Mouse (Mus musculus): ENCODE results near the gene Pigs. TPM values are rescaled to one million over a fixed set of nuclear protein-coding genes. Genes with fewer than 3 reads are reported as not detected.

The Pigs gene
- total RNA-seq, 4 experiments from 2014 or later, result 19.1 to 25.1 (median 21.3) TPM

DNA sequence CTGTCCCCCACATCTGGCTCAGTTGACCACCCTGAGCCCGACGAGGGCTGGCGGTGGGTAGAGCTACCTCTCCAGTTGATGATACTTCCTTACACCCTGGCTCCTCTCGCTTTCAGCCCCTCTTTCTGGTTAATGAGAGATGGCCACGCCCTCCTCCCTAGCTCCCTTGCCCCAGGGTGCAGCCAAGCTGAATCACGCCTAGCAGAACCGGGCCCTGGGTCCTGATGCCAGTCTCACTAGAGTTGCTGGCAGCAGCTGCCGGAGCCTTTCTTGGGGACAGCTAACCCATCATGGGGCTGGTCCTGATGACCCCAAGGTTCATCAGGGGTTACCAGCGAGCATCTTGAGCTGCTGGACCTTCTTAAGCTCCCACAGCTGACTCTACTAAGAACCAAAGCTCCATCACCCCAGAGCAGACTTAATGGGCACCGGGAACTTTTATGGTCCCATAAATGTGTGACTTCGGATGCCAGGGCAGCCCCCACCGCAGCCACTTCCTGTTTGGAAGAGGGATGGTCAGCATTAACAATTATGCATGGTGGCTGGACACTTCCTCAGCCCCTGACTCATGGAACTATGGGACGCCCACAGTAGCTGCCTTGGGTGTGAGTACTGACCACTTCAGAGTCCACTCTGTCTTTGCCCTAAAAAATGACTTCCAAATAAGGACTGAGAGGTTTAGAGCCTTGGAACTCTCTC is 35.2 kb downstream of the Pigs start:
- no peak for DNase-seq (ENCODE audit: low spot score in 2 of 2)

DNA sequence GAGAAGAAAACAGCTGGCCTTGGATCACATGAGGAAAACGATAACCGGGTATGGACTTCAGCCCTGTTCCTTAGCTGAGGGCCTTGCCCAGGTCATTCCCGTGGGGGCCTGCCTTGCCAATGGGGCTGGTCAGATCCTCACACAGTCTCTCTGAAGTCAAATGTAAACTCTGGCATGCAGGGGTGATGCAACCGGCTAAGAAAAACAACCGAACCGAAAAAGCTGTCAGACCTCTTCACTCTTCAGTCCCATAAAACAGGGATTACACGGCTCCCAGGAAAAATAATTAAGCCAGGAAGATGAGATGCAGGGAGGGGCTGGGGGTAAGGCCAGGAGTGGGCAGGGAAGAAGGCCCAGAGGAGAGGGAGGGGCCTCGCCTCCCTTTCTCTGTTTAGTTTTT is 35.9 kb downstream of the Pigs start:
- DNase-seq (ENCODE audit: low spot score in 2 of 2), result no peak

DNA sequence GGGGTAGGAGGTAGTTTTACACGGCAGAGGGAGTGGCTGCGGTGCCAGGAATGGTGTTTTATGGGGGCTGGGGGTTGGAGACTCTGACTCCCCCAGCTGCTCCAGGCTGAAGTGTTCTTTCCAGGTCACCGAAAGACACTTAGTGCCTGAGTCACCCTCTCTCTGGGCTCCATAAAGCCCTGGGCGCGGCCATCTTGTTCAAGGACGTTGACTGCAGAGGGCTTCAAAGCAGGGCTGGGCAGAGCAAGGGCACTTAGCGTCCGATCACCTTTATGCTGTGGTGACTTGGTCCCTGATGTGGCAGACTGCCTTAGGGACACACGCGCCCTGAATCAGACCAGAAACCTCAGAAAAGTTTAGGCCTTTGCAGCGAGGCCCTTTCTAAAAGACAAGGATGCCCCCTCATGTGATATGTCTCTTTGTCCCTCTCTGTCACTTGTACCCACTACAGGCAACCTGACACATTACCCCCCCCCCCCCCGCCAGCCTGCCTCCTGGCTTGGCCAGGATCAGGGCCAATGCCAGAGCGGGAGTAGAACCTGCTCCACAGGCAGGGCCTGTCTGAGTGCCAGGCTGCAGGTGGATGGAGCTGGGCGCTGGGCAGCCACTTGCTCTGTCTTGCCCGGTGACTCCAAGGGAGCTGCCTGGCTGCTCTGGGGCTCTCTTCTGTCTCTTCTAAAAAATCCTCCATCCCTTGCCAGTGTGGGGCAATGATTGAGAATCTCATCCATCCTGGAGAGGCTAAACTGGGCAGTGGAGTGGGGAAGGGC is 39.4 kb downstream of the Pigs start:
- no peak for DNase-seq (ENCODE audit: low spot score in 2 of 2)

DNA sequence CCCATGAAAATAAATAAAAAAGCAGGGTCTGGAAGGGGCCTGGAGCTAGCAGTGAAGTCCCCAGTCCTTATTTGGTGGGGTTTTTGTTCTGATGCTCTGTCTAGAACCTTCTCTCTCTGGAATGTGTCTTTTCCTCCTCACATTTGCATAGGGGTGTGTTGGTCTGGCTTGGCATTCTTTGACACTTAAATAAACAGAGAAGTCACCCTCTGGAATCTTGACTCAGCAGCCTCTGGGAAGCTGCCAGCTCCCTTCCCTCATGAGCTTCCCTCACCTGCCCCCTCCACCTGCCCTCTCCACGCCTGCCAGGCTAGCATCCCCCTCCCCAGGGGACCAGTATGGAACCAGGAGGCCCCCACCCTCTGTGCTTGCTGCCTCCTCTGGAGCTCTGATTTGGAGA is 42.2 kb downstream of the Pigs start:
- no peak for DNase-seq (ENCODE audit: low spot score in 2 of 2)

DNA sequence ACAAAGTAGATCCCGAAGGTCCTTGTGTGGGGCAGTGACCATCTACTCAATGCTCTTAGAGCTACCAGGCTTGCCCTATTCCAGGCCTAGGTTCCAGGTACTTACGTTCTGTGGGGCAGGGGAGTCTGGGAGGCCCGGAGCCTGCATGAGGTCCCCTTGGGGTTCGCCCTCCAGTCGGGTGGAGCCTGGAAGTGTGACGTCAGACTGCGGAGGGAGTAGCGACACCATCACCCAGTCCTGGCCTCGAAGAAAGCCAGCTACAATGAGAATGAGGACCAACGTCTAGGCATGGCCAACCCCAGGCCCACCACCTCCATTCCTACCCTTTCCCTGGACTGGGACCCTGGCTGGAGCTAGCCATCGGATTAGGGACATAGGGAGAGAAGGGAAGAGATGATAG is 43.5 kb downstream of the Pigs start:
- DNase-seq (ENCODE audit: low spot score in 2 of 2), result no peak

DNA sequence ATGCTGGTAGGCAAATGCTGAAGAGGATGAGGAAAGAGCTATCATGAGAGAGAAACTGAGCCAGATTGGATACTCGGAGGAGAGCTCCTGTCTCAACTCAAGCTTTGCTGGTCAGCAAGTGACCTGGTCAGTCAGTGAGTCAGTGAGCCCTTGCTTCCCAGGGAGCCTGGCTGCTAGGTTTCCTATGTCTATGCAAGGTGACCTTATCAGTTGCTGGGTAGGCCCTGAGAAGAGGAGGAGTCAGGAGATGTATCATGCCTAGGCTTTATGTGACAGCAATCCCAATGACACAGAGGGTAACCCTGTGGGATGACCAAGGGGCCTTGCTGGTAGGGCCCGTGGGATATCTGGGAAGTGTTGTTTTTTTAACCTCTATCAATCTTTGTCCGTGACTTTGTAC is 44.0 kb downstream of the Pigs start:
- DNase-seq (ENCODE audit: low spot score in 2 of 2), result no peak

DNA sequence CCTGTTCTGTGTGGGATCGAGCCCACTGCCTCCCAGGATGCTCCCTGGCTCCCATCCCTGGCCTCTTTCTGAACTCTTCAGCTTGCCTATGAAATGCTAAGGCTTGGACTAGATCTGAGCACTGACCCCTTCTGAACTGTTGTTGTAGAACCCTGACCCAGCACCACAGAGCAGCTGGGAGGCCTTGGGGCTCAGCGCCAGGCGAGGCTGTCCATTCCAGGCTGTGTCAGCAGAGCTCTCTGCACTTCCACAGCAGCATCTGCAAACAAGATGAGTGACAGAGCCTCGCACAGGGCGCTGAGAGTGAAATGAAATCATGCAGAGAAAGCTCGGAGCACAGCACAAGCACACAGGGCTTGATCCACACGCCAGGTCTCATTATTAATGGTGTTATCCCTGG is 44.4 kb downstream of the Pigs start:
- no peak for DNase-seq (ENCODE audit: low spot score in 2 of 2)

DNA sequence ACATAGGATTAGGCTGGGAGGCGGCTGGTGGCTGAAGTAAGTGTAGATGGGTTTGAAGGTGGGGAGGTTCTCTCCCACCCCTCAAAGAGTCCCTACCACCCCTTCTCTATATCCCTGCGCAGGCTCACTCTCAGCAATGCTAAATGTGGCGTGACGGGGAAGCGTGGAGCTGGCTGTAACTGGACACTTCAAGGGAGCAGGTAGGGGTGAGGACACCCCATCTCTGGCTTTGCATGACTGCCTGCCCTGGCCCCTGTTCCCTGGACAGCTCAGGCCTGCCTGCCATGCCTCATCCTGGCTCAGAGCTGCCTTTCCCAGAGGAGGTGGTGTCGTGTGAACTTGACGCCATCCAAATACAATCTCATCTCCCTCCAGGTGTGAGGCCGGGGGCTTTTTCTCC is 45.9 kb downstream of the Pigs start:
- no peak for DNase-seq (ENCODE audit: low spot score in 2 of 2)

DNA sequence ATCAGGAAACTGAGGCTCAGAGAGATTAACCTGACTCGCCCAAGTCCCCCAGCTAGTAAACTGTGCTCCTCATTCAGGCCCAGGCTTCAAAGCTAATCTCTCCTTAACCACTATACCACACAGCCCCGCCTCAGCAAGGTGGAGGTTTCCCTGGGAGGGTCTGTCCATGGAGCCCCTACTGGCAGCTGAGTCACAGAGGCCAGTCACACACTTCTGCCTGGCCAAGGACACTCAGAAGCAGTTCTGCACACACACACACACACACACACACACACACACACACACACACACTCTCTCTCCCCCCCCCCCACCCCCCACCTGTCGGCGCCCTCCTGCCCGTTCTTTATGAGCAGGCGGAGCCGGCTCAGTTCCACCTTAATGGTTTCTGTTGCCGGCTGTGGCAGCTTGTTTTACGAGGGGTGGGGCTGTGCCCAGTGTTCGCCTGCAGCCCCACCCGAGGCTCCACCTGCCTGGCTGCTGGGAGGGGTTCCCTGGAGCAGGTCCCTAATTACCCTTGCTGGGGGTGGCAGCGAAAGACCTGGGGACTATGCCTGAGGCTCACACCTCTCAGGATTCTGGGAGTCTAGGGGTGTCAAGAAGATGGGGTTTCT is 49.4 kb downstream of the Pigs start:
- DNase-seq (ENCODE audit: low spot score in 2 of 2), result no peak

DNA sequence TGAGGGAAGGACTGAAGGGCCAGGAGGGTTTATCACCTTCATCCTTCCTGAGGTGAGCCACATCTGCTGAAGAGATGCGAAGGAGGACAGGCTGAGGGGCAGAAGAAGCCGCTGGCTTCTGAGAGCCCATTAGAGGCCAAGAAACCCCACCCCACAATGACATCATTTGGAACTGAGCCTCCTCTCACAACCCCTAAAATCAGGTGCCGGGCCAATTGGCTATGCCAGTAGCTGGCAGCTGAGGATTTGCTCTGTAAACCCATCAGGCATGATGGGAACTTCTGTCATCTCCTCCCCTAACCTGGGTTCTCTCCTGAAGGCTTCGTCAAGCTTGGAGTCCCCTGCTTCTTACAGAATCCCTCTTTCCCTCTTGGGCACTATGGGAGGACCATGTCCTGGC is 52.1 kb downstream of the Pigs start:
- DNase-seq (ENCODE audit: low spot score in 2 of 2), result no peak

DNA sequence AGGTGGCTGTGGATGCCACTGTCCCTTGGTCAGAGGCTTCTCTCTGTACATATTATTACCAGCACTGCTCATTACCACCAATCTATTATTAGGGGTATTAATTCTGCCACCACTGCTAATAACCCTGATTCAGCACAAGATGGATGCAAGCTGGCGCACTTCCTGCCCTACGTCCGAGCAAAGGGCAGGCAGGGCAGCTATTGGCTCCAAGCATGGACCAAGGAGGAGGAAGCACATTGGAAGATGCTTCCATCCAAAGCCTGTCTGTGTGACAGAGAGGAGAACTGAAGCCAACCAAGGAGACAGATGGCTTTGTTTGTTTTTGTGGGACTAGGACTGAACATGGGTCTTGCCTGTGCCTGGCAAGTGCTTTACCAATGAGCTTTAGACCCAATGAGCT is 52.8 kb downstream of the Pigs start:
- no peak for DNase-seq (ENCODE audit: low spot score in 2 of 2)

DNA sequence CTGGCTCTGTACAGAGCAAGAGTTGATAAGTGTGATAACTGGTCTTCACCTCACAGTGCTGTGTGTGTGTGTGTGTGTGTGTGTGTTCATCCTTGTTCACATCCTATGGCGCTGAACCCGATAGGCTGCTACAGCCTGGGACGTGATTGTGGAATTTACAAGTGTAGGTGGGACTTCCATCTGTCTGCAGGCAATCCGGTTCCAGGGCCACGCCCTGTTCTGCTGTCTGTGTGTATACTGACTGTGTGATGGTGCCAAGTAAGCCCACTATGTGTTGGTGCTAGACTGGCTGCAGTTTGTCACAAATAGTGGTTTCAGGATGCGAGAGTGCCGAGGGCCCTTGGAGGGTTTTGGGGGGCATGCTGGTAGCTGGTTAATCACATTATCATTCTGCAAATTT is 54.1 kb downstream of the Pigs start:
- DNase-seq (ENCODE audit: low spot score in 2 of 2), result no peak

DNA sequence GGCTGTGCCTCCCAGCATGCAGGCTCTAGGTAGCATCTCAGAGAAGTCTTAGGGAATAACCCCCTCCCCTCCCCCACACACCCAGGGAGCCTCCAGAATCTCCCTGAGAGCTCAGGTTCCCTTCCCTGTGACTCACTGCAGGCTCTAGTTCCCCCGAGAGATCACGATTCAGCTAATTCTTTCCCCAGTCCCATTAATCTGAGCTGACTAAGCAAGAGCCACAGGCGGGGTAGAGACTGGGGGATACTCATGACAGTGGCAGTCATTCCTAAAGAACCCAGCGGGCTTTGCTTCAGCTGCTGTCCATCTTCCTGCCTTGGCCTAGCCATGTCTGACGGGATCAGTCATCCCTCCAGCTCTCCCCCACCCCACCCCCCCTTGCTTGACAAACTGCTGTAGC is 54.5 kb downstream of the Pigs start:
- DNase-seq (ENCODE audit: low spot score in 2 of 2), result no peak

DNA sequence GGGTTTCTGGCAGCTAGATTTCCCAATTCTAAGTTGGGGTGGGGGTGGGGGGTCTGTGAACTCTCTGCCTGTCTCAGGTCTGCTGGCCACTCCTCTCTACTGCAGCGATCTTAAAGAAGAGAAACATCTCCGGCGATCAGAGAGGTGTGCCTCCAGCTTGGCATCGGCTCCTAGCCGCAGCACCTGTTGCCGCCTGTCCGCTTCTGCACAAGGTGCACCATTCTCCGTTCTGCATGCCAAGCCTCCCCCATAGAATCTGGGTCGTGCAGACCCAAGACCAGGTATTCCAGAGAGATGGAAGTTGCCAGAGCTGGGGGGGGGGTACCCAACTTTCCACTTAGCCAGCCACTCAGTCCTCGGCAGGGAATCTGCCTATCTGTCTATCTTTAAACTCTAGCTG is 57.6 kb downstream of the Pigs start:
- DNase-seq (ENCODE audit: low spot score in 2 of 2), result no peak

DNA sequence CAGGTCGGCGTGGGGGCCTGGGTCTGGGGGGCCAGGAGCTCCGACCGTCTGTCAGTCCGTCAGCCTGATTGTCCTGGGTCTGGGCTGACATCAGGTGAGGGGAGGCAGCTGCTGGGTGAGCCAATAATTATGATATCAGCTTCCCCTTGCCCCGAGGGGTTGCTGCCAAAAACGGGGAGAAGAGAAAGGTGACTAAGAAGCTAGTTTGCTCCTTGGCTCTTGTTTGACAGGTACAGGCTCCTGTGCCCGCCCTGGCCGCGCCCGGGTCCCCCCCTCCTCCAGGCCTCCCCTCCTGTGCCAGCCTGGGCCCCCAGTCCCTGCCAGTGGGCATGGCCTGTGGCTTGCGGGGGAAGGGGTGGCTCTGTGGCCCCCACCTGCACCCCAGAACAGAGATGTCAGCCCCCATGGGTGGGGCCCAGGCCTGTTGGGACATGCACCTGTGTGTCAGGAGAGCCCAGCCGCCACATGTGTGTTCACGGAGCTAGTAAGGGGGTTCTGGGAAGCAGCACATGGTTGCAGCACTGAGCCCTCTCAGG is 58.4 kb downstream of the Pigs start, which contains the start of gene Foxn1:
Gene Foxn1 (minus strand): TSS at position 51 of the 536 bp plus-strand sequence.
- no peak for DNase-seq (ENCODE audit: low spot score in 2 of 2)

Other genes starting within 250 kb of the Pigs start
- 10 to 100 TPM; 20.5 to 22.9 (median 22.6) TPM for gene Eral1, start 248.0 kb upstream of the Pigs start, total RNA-seq (2022)
- 1 to 10 TPM; 5.6 to 7.8 (median 7.3) TPM for gene Fam222b, start 233.8 kb upstream of the Pigs start, total RNA-seq (2022)
- gene Traf4, start 162.8 kb upstream of the Pigs start, total RNA-seq (2022), result 1 to 10 TPM; 2.9 to 3.5 (median 3.2) TPM
- gene Nek8, start 151.7 kb upstream of the Pigs start, total RNA-seq (2022), result under 1 TPM; 0.19 to 0.73 (median 0.50) TPM
- 1 to 10 TPM in 1 of 4 experiments, under 1 TPM in 3; 0.56 to 1.7 (median 0.64) TPM for gene Tlcd1, start 151.7 kb upstream of the Pigs start, total RNA-seq (2022)
- 100 to 1,000 TPM; 671 to 835 (median 744) TPM for gene Rpl23a, start 144.8 kb upstream of the Pigs start, total RNA-seq (2022)
- gene Rab34, start 140.0 kb upstream of the Pigs start, total RNA-seq (2022), result 1 to 10 TPM; 1.6 to 5.5 (median 3.4) TPM
- gene Proca1, start 135.0 kb upstream of the Pigs start, total RNA-seq (2022), result under 1 TPM; 0.34 to 0.88 (median 0.52) TPM
- 10 to 100 TPM; 46.6 to 51.5 (median 47.2) TPM for gene Sdf2, start 82.7 kb upstream of the Pigs start, total RNA-seq (2022)
- gene Supt6, start 82.4 kb upstream of the Pigs start, total RNA-seq (2022), result 10 to 100 TPM; 27.8 to 33.0 (median 31.7) TPM
- 100 to 1,000 TPM; 211 to 289 (median 233) TPM for gene 2610507B11Rik, start 66.7 kb upstream of the Pigs start, total RNA-seq (2022)
- under 1 TPM; 0.13 to 0.49 (median 0.16) TPM for gene BC030499, start 37.6 kb upstream of the Pigs start, total RNA-seq (2022)
- gene Spag5, start 26.9 kb upstream of the Pigs start, total RNA-seq (2022), result 1 to 10 TPM; 2.2 to 2.8 (median 2.6) TPM
- gene Aldoc, start 5.4 kb upstream of the Pigs start, total RNA-seq (2022), result 1 to 10 TPM; 1.5 to 2.2 (median 1.7) TPM
- 10 to 100 TPM in 1 of 4 experiments, 1 to 10 TPM in 3; 5.3 to 14.9 (median 8.4) TPM for gene Unc119, start 15.1 kb downstream of the Pigs start, total RNA-seq (2022)
- not detected for gene Foxn1, start 58.1 kb downstream of the Pigs start, total RNA-seq (2022)
- not detected for gene Slc13a2, start 93.8 kb downstream of the Pigs start, total RNA-seq (2022)
- under 1 TPM; 0.47 to 0.56 (median 0.50) TPM for gene Slc46a1, start 137.3 kb downstream of the Pigs start, total RNA-seq (2022)
- gene Sarm1, start 169.3 kb downstream of the Pigs start, total RNA-seq (2022), result under 1 TPM; 0.40 to 0.77 (median 0.49) TPM
- 10 to 100 TPM in 1 of 4 experiments, 1 to 10 TPM in 3; 5.7 to 11.1 (median 6.7) TPM for gene Vtn, start 170.7 kb downstream of the Pigs start, total RNA-seq (2022)
- not detected for gene Sebox, start 175.0 kb downstream of the Pigs start, total RNA-seq (2022)
- gene Tmem199, start 183.8 kb downstream of the Pigs start, total RNA-seq (2022), result 10 to 100 TPM; 11.0 to 16.0 (median 14.4) TPM
- 100 to 1,000 TPM in 1 of 4 experiments, 10 to 100 TPM in 3; 95.0 to 105 (median 98.5) TPM for gene Poldip2, start 183.8 kb downstream of the Pigs start, total RNA-seq (2022)
- gene Tnfaip1, start 207.9 kb downstream of the Pigs start, total RNA-seq (2022), result 10 to 100 TPM; 44.2 to 54.5 (median 48.9) TPM
- 10 to 100 TPM; 12.7 to 21.1 (median 17.3) TPM for gene Ift20, start 207.9 kb downstream of the Pigs start, total RNA-seq (2022)
- 1 to 10 TPM; 1.2 to 1.6 (median 1.5) TPM for gene Tmem97, start 222.4 kb downstream of the Pigs start, total RNA-seq (2022)